Mouse (Mus musculus): ENCODE results near the gene Nop58. TPM values are rescaled to one million over a fixed set of nuclear protein-coding genes. Genes with fewer than 3 reads are reported as not detected.

Nop58 gene
- polyA plus RNA-seq (2012; rRNA removed): 78.0 and 84.6 TPM in 2 replicates

DNA sequence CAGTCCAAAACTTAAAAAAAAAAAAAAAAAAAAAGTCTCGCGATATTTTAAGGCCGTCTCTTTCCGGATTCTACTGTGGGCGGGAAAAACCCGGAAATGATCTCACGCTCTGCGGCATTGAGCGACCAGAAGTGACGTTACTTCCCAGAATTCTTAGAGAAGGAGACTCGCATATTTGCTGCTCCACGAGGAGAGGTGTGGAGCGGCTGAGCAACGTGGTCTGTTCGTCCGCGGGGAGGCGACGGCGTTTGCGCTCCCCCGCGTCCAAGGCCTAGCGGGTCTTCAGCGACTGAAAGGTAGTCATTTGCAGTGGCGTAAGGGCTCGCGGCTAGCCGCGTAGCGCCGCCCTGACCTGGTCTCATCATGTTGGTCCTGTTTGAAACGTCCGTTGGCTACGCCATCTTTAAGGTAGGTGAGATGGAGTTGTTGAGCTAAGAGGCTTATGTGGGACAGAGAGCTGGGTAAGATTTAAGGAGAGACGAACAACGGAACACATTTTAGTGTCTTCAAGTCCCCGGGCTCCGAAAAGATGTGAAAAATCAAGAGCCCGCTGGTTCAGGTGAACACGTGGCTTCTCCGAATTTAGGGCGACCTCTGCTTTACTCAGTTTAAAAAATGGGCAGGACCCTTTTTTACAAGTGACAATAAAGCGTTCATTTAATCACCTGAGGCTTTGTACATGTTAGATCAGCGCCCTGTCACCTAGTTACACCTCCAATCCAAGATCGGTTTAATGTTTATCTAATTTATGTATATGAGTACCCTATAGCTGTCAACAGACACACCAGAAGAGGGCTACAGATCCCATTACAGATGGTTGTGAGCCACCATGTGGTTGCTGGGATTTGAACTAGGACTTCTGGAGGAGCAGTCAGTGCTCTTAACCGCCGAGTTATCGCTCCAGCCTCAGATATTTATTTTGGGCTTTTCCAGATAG is at the start of gene Nop58:
Nop58 (plus strand) TSS at position 153 of the 937 bp plus-strand sequence.

DNA sequence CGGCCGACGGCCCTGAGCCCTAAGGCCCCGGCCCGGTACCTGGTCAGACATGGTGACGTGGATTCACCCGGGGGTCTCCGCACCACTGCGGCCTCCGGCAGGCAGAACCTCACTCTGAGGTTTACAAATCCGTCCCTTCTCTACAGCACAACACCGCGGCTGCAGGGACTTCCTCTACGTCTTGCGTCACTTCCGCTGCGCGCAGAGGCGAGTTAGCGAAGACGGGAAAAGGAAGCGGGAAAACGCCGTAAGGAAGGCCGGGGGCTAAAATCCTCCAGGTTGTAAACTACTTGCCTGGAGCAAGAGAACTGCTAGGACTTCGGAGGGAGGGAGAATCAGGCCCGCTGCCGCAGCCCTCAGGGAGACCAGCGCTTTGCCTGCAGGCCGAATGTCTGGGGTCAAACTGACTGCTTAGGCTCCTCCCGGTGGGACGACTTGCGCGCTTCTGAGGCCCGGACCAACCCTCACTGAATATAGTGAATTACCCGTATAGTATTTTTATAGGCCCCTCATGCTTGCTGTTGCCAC is 14.1 kb upstream of the Nop58 start, which contains the start of gene Sumo1:
Sumo1 (minus strand) TSS at position 194 of the 528 bp plus-strand sequence.

DNA sequence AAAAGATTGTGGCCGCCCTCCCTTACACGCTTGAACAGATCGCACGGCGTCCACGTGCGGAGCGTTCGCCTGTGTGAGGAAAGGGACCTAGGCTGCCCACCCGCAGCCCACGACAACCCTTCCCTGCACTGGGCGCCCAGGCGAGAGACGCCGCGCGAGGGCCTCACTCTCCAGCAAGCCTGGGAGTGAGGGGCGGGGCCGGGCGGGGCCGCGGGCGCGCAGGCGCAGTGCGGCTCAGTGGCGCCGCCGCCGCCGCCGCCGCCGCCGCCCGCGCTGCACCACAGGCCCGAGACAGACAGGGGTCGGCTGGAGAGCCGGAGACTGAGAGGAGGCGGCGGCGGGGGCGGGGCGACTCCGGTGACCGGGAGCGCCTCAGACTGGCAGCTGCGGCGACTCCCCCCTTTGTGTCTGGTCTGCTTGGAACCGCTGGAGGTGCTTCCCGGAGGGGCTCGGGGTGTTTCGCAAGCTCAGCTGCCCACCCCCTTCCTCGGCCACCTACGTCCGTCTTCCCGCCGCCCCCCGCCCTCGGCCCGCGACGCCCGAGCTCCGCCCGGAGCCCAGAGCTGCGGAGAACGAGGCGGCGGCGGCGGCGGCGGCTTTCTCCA is 78.5 kb downstream of the Nop58 start, which contains the start of gene Bmpr2:
Bmpr2 (plus strand) TSS at position 237 of the 605 bp plus-strand sequence.

Other genes with a start within 250 kb of the Nop58 start
- gene Fzd7, start 202.5 kb upstream of the Nop58 start, polyA plus RNA-seq (2012; rRNA removed): 8.5 and 13.6 TPM in 2 replicates
- 3.7 and 4.1 TPM in 2 replicates for gene Gm973, start 168.7 kb upstream of the Nop58 start, polyA plus RNA-seq (2012; rRNA removed)
- gene Sumo1, start 14.1 kb upstream of the Nop58 start, polyA plus RNA-seq (2012; rRNA removed): 130 and 147 TPM in 2 replicates
- 15.8 and 17.6 TPM in 2 replicates for gene Bmpr2, start 78.4 kb downstream of the Nop58 start, polyA plus RNA-seq (2012; rRNA removed)
- gene Fam117b, start 228.0 kb downstream of the Nop58 start, polyA plus RNA-seq (2012; rRNA removed): 40.3 and 41.4 TPM in 2 replicates